Mouse (Mus musculus) gastrocnemius, adult 18-20 months (tissue): Measurements from ENCODE around the gene Gm17657. TPM values are rescaled to one million over a fixed set of nuclear protein-coding genes. Genes with fewer than 3 reads are reported as not detected.

Experiments
- DNase-seq: peaks from one replicate; pipeline ENCODE4 v3.0.0; 2021; ENCODE audit warnings: low spot score
- microRNA-seq: library from miRNA; unstranded; fragments of <30 nt; microRNA quantifications from one replicate; pipeline ENCODE4 v1.2.0, GENCODE M21; 2021
- total RNA-seq, 2 experiments: library from RNA; stranded (reverse); gene quantifications; 2 replicates each; pipeline ENCODE4 v1.2.3; 2021

Gm17657 gene
- total RNA-seq, 2 experiments from 2014 or later, result not detected

- DNase-seq, result no peak
Observed at GRCm38 (mm10) chr17:29488257-29488977, 61.0 kb downstream of the Gm17657 start.

GRCm38 (mm10) chr17:29485336-29486233 lies 63.9 kb downstream of the Gm17657 start:
- no peak for DNase-seq

- no peak for DNase-seq
Observed at GRCm38 (mm10) chr17:29484431-29484830, 65.0 kb downstream of the Gm17657 start.

GRCm38 (mm10) chr17:29483282-29483681 lies 66.2 kb downstream of the Gm17657 start:
- no peak for DNase-seq

GRCm38 (mm10) chr17:29482632-29483031 lies 66.8 kb downstream of the Gm17657 start:
- no peak for DNase-seq

GRCm38 (mm10) chr17:29480256-29480655 lies 69.2 kb downstream of the Gm17657 start:
- no peak for DNase-seq

GRCm38 (mm10) chr17:29478271-29478670 lies 71.2 kb downstream of the Gm17657 start:
- DNase-seq, result no peak

GRCm38 (mm10) chr17:29477357-29477756 lies 72.1 kb downstream of the Gm17657 start:
- DNase-seq, result no peak

- DNase-seq, result no peak
Observed at GRCm38 (mm10) chr17:29476461-29476860, 73.0 kb downstream of the Gm17657 start.

- DNase-seq, result no peak
Observed at GRCm38 (mm10) chr17:29475142-29475541, 74.3 kb downstream of the Gm17657 start.

- DNase-seq, result no peak
Observed at GRCm38 (mm10) chr17:29474036-29474435, 75.4 kb downstream of the Gm17657 start.

GRCm38 (mm10) chr17:29473466-29473865 lies 76.0 kb downstream of the Gm17657 start:
- DNase-seq, result no peak

Small RNAs within 50 kb of the gene (microRNA-seq; reads per million reads assigned to microRNA genes)
- gene Mir7667, result not detected

Other genes starting within 250 kb of the Gm17657 start
- gene Pi16, start 232.0 kb downstream of the Gm17657 start, total RNA-seq, result 10 to 100 TPM; 16.2 to 23.7 TPM
- gene Mtch1, start 201.7 kb downstream of the Gm17657 start, total RNA-seq, result 10 to 100 TPM; 80.1 to 88.4 TPM
- gene Fgd2, start 188.7 kb downstream of the Gm17657 start, total RNA-seq, result 1 to 10 TPM in 1 of 2 experiments, under 1 TPM in 1; 0.68 to 1.6 TPM
- 10 to 100 TPM; 18.8 to 25.4 TPM for gene Pim1, start 58.9 kb downstream of the Gm17657 start, total RNA-seq
- 10 to 100 TPM in 1 of 2 experiments, 1 to 10 TPM in 1; 9.2 to 10.7 TPM for gene Tbc1d22b, start 147 bp upstream of the Gm17657 start, total RNA-seq
- gene Tmem217, start 2.7 kb upstream of the Gm17657 start, total RNA-seq, result not detected
- 10 to 100 TPM; 17.4 to 20.1 TPM for gene Rnf8, start 65.2 kb upstream of the Gm17657 start, total RNA-seq
- under 1 TPM; 0.66 to 0.71 TPM for gene Gm28043, start 65.2 kb upstream of the Gm17657 start, total RNA-seq
- gene Cmtr1, start 111.0 kb upstream of the Gm17657 start, total RNA-seq, result 10 to 100 TPM; 39.4 to 43.5 TPM
- 1 to 10 TPM; 5.9 to 6.3 TPM for gene Ccdc167, start 167.4 kb upstream of the Gm17657 start, total RNA-seq